Mouse (Mus musculus) lung, embryonic 15.5 days (tissue): ENCODE results near the gene Arel1. TPM values are rescaled to one million over a fixed set of nuclear protein-coding genes. Genes with fewer than 3 reads are reported as not detected.

ENCODE experiments used
- ATAC-seq: fragments of 200-750 bp; cut with Nextera tagmentation; 2 replicates; pipeline ENCODE4 v1.8.0; 2017; ENCODE audit warnings: moderate number of reproducible peaks, borderline replicate concordance; ENCODE audit not compliant: low FRiP score, low TSS enrichment; ENCODE audit errors: extremely low read depth
- H3K27ac ChIP-seq: fragments of 300-500 bp; sonication (generic); 2 replicates; pipeline ENCODE4 v1.5.1; 2015; ENCODE audit warnings: moderate library complexity, mild to moderate bottlenecking, inconsistent platforms
- H3K27me3 ChIP-seq: fragments of 300-500 bp; sonication (generic); 2 replicates; pipeline ENCODE4 v1.6.1; 2015; ENCODE audit warnings: inconsistent platforms
- H3K36me3 ChIP-seq: fragments of 300-500 bp; sonication (generic); 2 replicates; pipeline ENCODE4 v1.6.1; 2015; ENCODE audit warnings: inconsistent platforms
- H3K4me1 ChIP-seq: fragments of 300-500 bp; sonication (generic); 2 replicates; pipeline ENCODE4 v1.6.1; 2015; ENCODE audit warnings: inconsistent platforms
- H3K4me2 ChIP-seq: fragments of 300-500 bp; sonication (generic); 2 replicates; pipeline ENCODE4 v1.6.1; 2015; ENCODE audit warnings: inconsistent platforms, mild to moderate bottlenecking, moderate library complexity
- H3K4me3 ChIP-seq: fragments of 300-500 bp; sonication (generic); 2 replicates; pipeline ENCODE4 v1.5.1; 2015; ENCODE audit warnings: mild to moderate bottlenecking, inconsistent platforms
- H3K9ac ChIP-seq: fragments of 300-500 bp; sonication (generic); 2 replicates; pipeline ENCODE4 v1.6.1; 2015; ENCODE audit warnings: inconsistent platforms
- H3K9me3 ChIP-seq: fragments of 300-500 bp; sonication (generic); 2 replicates; pipeline ENCODE4 v1.6.1; 2016; ENCODE audit warnings: inconsistent platforms
- WGBS: fragments of 180-500 bp; shearing (Covaris S2); methylation state at CpG from one replicate; pipeline ENCODE4 v1.1.7; 2015; 5-methylcytosine and 5-hydroxymethylcytosine counted together
- polyA plus RNA-seq: library from polyadenylated mRNA; unstranded; fragments of >200 nt; fragmentation: Nextera tagmentation; extraction: Ambion mirVana; gene quantifications from 2 replicates; pipeline ENCODE4 v1.2.1, GENCODE M21; 2015

Gene Arel1
- 13.8 and 16.1 TPM in 2 replicates for polyA plus RNA-seq

GRCm38 (mm10) chr12:84970428-84971096 lies at the start of gene Arel1, which contains the start of gene Fcf1:
Gene Arel1 (minus strand): TSS chr12:84970900.
Gene Fcf1 (plus strand): TSS chr12:84970897.
- H3K27ac ChIP-seq: 0 out of 2 replicates have a peak within 1 kb of the TSS, but pooled peaks have one; percentile 34
- H3K4me1 ChIP-seq: peaks cover 15% of the 10 kb centered on the region
- H3K27me3 ChIP-seq: no peaks in the 10 kb centered on the region
- peaks cover 21% of the 10 kb centered on the region for H3K36me3 ChIP-seq
- H3K9ac ChIP-seq: peak within 1 kb of the TSS; percentile 70
- peak; percentile 76 for ATAC-seq
- peak within 1 kb of the TSS; percentile 75 for H3K4me2 ChIP-seq
- H3K9me3 ChIP-seq: no peaks in the 10 kb centered on the region
- peak within 1 kb of the TSS; percentile 84 for H3K4me3 ChIP-seq
- WGBS: under 1% methylated on average over 42 of the region's 42 CpGs

GRCm38 (mm10) chr12:85012185-85012584 lies 41.5 kb upstream of the Arel1 start:
- H3K27ac ChIP-seq: no peak overlapping the region
- no peak overlapping the region for H3K4me2 ChIP-seq
- no peak overlapping the region for H3K9ac ChIP-seq
- no peak for ATAC-seq
- H3K4me1 ChIP-seq: no peaks in the 10 kb centered on the region
- no peak overlapping the region for H3K4me3 ChIP-seq
- peaks cover 41% of the 10 kb centered on the region for H3K36me3 ChIP-seq
- no peaks in the 10 kb centered on the region for H3K9me3 ChIP-seq
- H3K27me3 ChIP-seq: no peaks in the 10 kb centered on the region
- 93% methylated on average over 2 of the region's 2 CpGs for WGBS

- peaks cover 30% of the 10 kb centered on the region for H3K36me3 ChIP-seq
- no peak overlapping the region for H3K27ac ChIP-seq
- no peaks in the 10 kb centered on the region for H3K9me3 ChIP-seq
- H3K9ac ChIP-seq: no peak overlapping the region
- H3K27me3 ChIP-seq: no peaks in the 10 kb centered on the region
- H3K4me1 ChIP-seq: no peaks in the 10 kb centered on the region
- H3K4me3 ChIP-seq: no peak overlapping the region
- WGBS: 80% methylated on average over 2 of the region's 2 CpGs
- no peak for ATAC-seq
- no peak overlapping the region for H3K4me2 ChIP-seq
These were observed 39.8 kb upstream of the Arel1 start for GRCm38 (mm10) chr12:85010541-85010940.

GRCm38 (mm10) chr12:85009776-85010175 lies 39.1 kb upstream of the Arel1 start:
- H3K4me1 ChIP-seq: no peaks in the 10 kb centered on the region
- no peaks in the 10 kb centered on the region for H3K27me3 ChIP-seq
- H3K4me3 ChIP-seq: no peak overlapping the region
- H3K9ac ChIP-seq: no peak overlapping the region
- H3K36me3 ChIP-seq: peaks cover 28% of the 10 kb centered on the region
- no peak for ATAC-seq
- no peak overlapping the region for H3K4me2 ChIP-seq
- 43% methylated on average over 1 of the region's 1 CpGs for WGBS
- H3K9me3 ChIP-seq: no peaks in the 10 kb centered on the region
- H3K27ac ChIP-seq: no peak overlapping the region

- Histone ChIP-seq H3K9ac (no peak overlapping the region), H3K9me3 (0 out of 2 replicates have a peak, but pooled peaks cover 3% of the 10 kb centered on the region), H3K27ac (no peak overlapping the region), H3K4me2 (no peak overlapping the region), H3K27me3 (no peaks in the 10 kb centered on the region), H3K4me3 (no peak overlapping the region), H3K4me1 (no peaks in the 10 kb centered on the region), H3K36me3 (peaks cover 20% of the 10 kb centered on the region; the same call in 1 of the 2 replicates)
- no peak for ATAC-seq
These were observed 36.3 kb upstream of the Arel1 start for GRCm38 (mm10) chr12:85007021-85007420.

- ATAC-seq: no peak
- no peak overlapping the region for H3K4me3 ChIP-seq
- 85% methylated on average over 1 of the region's 1 CpGs for WGBS
- H3K4me2 ChIP-seq: no peak overlapping the region
- 0 out of 2 replicates have a peak, but pooled peaks cover 3% of the 10 kb centered on the region for H3K9me3 ChIP-seq
- H3K36me3 ChIP-seq: peaks cover 20% of the 10 kb centered on the region; the same call in 1 of the 2 replicates
- no peaks in the 10 kb centered on the region for H3K27me3 ChIP-seq
- no peak overlapping the region for H3K27ac ChIP-seq
- H3K4me1 ChIP-seq: no peaks in the 10 kb centered on the region
- no peak overlapping the region for H3K9ac ChIP-seq
These were observed 35.5 kb upstream of the Arel1 start for GRCm38 (mm10) chr12:85006206-85006605.

- 0 out of 2 replicates have a peak, but pooled peaks cover 3% of the 10 kb centered on the region for H3K9me3 ChIP-seq
- peak overlapping the region; percentile 88 for H3K4me2 ChIP-seq
- no peak for ATAC-seq
- H3K36me3 ChIP-seq: peaks cover 8% of the 10 kb centered on the region; the same call in 1 of the 2 replicates
- H3K4me1 ChIP-seq: peaks cover 22% of the 10 kb centered on the region
- peak overlapping the region; percentile 74; the same call in 1 of the 2 replicates for H3K4me3 ChIP-seq
- no peak overlapping the region for H3K9ac ChIP-seq
- no peak overlapping the region for H3K27ac ChIP-seq
- H3K27me3 ChIP-seq: no peaks in the 10 kb centered on the region
These were observed 28.4 kb upstream of the Arel1 start for GRCm38 (mm10) chr12:84999053-84999452.

GRCm38 (mm10) chr12:84996501-84997398 lies 26.1 kb upstream of the Arel1 start:
- H3K9me3 ChIP-seq: no peaks in the 10 kb centered on the region
- H3K4me1 ChIP-seq: peaks cover 22% of the 10 kb centered on the region
- ATAC-seq: peak; percentile 44
- H3K27ac ChIP-seq: peak overlapping the region; percentile 81
- no peaks in the 10 kb centered on the region for H3K36me3 ChIP-seq
- WGBS: under 1% methylated on average over 44 of the region's 44 CpGs
- H3K9ac ChIP-seq: peak overlapping the region; percentile 96
- no peaks in the 10 kb centered on the region for H3K27me3 ChIP-seq
- peak overlapping the region; percentile 88 for H3K4me2 ChIP-seq
- peak overlapping the region; percentile 74 for H3K4me3 ChIP-seq

GRCm38 (mm10) chr12:84996083-84996496 lies 25.4 kb upstream of the Arel1 start, which contains the start of gene Ylpm1:
Gene Ylpm1 (plus strand): TSS chr12:84996321.
- peaks cover 22% of the 10 kb centered on the region for H3K4me1 ChIP-seq
- peak; percentile 98 for ATAC-seq
- under 1% methylated on average over 45 of the region's 45 CpGs for WGBS
- H3K4me2 ChIP-seq: peak within 1 kb of the TSS; percentile 88
- no peaks in the 10 kb centered on the region for H3K36me3 ChIP-seq
- H3K9ac ChIP-seq: peak within 1 kb of the TSS; percentile 96
- peak within 1 kb of the TSS; percentile 81 for H3K27ac ChIP-seq
- H3K9me3 ChIP-seq: no peaks in the 10 kb centered on the region
- no peaks in the 10 kb centered on the region for H3K27me3 ChIP-seq
- peak within 1 kb of the TSS; percentile 74 for H3K4me3 ChIP-seq

GRCm38 (mm10) chr12:84995112-84995761 lies 24.5 kb upstream of the Arel1 start:
- H3K9me3 ChIP-seq: no peaks in the 10 kb centered on the region
- H3K36me3 ChIP-seq: no peaks in the 10 kb centered on the region
- H3K4me2 ChIP-seq: peak overlapping the region; percentile 88
- H3K27me3 ChIP-seq: no peaks in the 10 kb centered on the region
- peaks cover 22% of the 10 kb centered on the region for H3K4me1 ChIP-seq
- H3K9ac ChIP-seq: peak overlapping the region; percentile 25; the same call in 1 of the 2 replicates
- H3K4me3 ChIP-seq: peak overlapping the region; percentile 74
- 90% methylated on average over 9 of the region's 9 CpGs for WGBS
- ATAC-seq: no peak
- no peak overlapping the region for H3K27ac ChIP-seq

GRCm38 (mm10) chr12:84989456-84989855 lies 18.8 kb upstream of the Arel1 start:
- ATAC-seq: no peak
- no peaks in the 10 kb centered on the region for H3K27me3 ChIP-seq
- H3K4me1 ChIP-seq: no peaks in the 10 kb centered on the region
- H3K4me3 ChIP-seq: no peak overlapping the region
- H3K4me2 ChIP-seq: no peak overlapping the region
- no peak overlapping the region for H3K9ac ChIP-seq
- H3K27ac ChIP-seq: no peak overlapping the region
- H3K9me3 ChIP-seq: no peaks in the 10 kb centered on the region
- 57% methylated on average over 4 of the region's 4 CpGs for WGBS
- 0 out of 2 replicates have a peak, but pooled peaks cover under 1% of the 10 kb centered on the region for H3K36me3 ChIP-seq
